Mouse (Mus musculus) ES-E14 (cell line): Measurements from ENCODE around the gene Lrfn1. TPM values are rescaled to one million over a fixed set of nuclear protein-coding genes. Genes with fewer than 3 reads are reported as not detected.

ENCODE experiments used
- DNase-seq: peaks from one replicate; pipeline ENCODE4 v3.0.0-alpha.2; 2013; ENCODE audit warnings: low read depth, low spot score
- H3K27ac ChIP-seq: 2 replicates; pipeline ENCODE4 v1.5.1; 2012; ENCODE audit warnings: low read depth, mild to moderate bottlenecking, low read length, moderate library complexity, mixed read lengths; ENCODE audit not compliant: poor library complexity, insufficient read depth, severe bottlenecking
- H3K36me3 ChIP-seq: 2 replicates; pipeline ENCODE4 v1.6.1; 2012; ENCODE audit warnings: mild to moderate bottlenecking, low read length, moderate library complexity, mixed read lengths; ENCODE audit not compliant: control insufficient read depth, poor library complexity, insufficient read depth, severe bottlenecking
- H3K4me1 ChIP-seq, 2 experiments: fragments of 150-350 bp in 1 of 2; sonication (generic) in 1 of 2; 2 replicates each; pipeline ENCODE4 v1.6.1; 2012; ENCODE audit warnings: low read length in 2 of 2, mild to moderate bottlenecking in 1 of 2, mixed read lengths in 1 of 2; ENCODE audit not compliant: control insufficient read depth in 2 of 2, insufficient read depth in 2 of 2, poor library complexity in 1 of 2
- H3K4me3 ChIP-seq, 2 experiments: fragments of 150-350 bp in 1 of 2; sonication (generic) in 1 of 2; 2 replicates each; pipeline ENCODE4 v1.5.1; 2012; ENCODE audit warnings: low read length in 2 of 2, low read depth in 1 of 2, mild to moderate bottlenecking in 1 of 2, mixed read lengths in 1 of 2; ENCODE audit not compliant: insufficient read depth in 1 of 2, poor library complexity in 1 of 2, severe bottlenecking in 1 of 2
- H3K9ac ChIP-seq: 2 replicates; pipeline ENCODE4 v1.6.1; 2012; ENCODE audit warnings: low read depth, mild to moderate bottlenecking, low read length, mixed read lengths; ENCODE audit not compliant: poor library complexity, insufficient read depth, severe bottlenecking
- H3K9me3 ChIP-seq: fragments of 150-350 bp; sonication (generic); 2 replicates; pipeline ENCODE4 v1.6.1; 2012; ENCODE audit warnings: low read depth, mild to moderate bottlenecking, low read length; ENCODE audit not compliant: control insufficient read depth, insufficient read depth
- CHD2 ChIP-seq: IDR thresholded peaks from 2 replicates; pipeline ENCODE4 v1.6.1; 2014; ENCODE audit warnings: mild to moderate bottlenecking, low read depth, low read length, inconsistent platforms
- HCFC1 ChIP-seq: IDR thresholded peaks from 2 replicates; pipeline ENCODE4 v1.6.1; 2012; ENCODE audit warnings: low read length, inconsistent platforms, borderline replicate concordance; ENCODE audit not compliant: insufficient read depth
- MAFK ChIP-seq: IDR thresholded peaks from 2 replicates; pipeline ENCODE4 v1.6.1; 2014; ENCODE audit warnings: mild to moderate bottlenecking, low read depth, low read length, inconsistent platforms; ENCODE audit not compliant: insufficient read depth
- ZC3H11A ChIP-seq: IDR thresholded peaks from 2 replicates; pipeline ENCODE4 v1.6.1; 2012; ENCODE audit warnings: low read depth, mild to moderate bottlenecking, inconsistent platforms, low read length, borderline replicate concordance
- ZNF384 ChIP-seq: IDR thresholded peaks from 2 replicates; pipeline ENCODE4 v1.6.1; 2012; ENCODE audit warnings: low read depth, low read length, inconsistent platforms
- in situ Hi-C, 2 experiments: fragments of 600-800 bp; cut with MboI; formaldehyde crosslinking; loops; one replicate each; pipeline ENCODE4 v1.15.1; 2025; ENCODE audit warnings: low sequenced_read_pairs in 2 of 2, inconsistent platforms in 1 of 2; ENCODE audit not compliant: unreplicated experiment in 2 of 2
- total RNA-seq: library from RNA; depleted of rRNA; stranded (reverse); fragments of 300-350 nt; gene quantifications from 2 replicates; pipeline ENCODE4 v1.2.3, GENCODE M21; 2012

Lrfn1 gene
- total RNA-seq, 1 experiment, result 17.1 TPM

GRCm38 (mm10) chr7:28432252-28432651 lies 19.5 kb upstream of the Lrfn1 start:
- no peaks in the 10 kb centered on the region for H3K36me3 ChIP-seq
- in situ Hi-C loops, result loop anchor here in 1 of 2 experiments (10.0 kb wide), 1 partner anchor 173 kb away; no protein-coding TSS in a partner anchor

GRCm38 (mm10) chr7:28435660-28436259 lies 16.0 kb upstream of the Lrfn1 start:
- in situ Hi-C loops, result loop anchor here in 1 of 2 experiments (10.0 kb wide), 1 partner anchor 169 kb away; no protein-coding TSS in a partner anchor
- no peaks in the 10 kb centered on the region for H3K36me3 ChIP-seq
- H3K9me3 ChIP-seq, result no peaks in the 10 kb centered on the region
- H3K27ac ChIP-seq, result no peak overlapping the region
- DNase-seq, result no peak
- H3K4me3 ChIP-seq, result peak overlapping the region; percentile 91 to 93
- H3K9ac ChIP-seq, result peak overlapping the region; percentile 84
- TF ChIP-seq CHD2 (no peak), MAFK (no peak), ZNF384 (no peak), ZC3H11A (no peak), HCFC1 (no peak)
- no peaks in the 10 kb centered on the region; a peak in 1 of 4 replicates for H3K4me1 ChIP-seq

More at GRCm38 (mm10) chr7:28432252-28432651, 19.5 kb upstream of the Lrfn1 start:
- Histone ChIP-seq H3K4me3 (no peak overlapping the region), H3K4me1 (no peaks in the 10 kb centered on the region; a peak in 1 of 4 replicates), H3K9ac (no peak overlapping the region), H3K27ac (no peak overlapping the region), H3K9me3 (no peaks in the 10 kb centered on the region)
- DNase-seq, result no peak
- TF ChIP-seq ZNF384, result no peak
- no peak for TF ChIP-seq CHD2
- no peak for TF ChIP-seq ZC3H11A
- no peak for TF ChIP-seq MAFK
- no peak for TF ChIP-seq HCFC1

GRCm38 (mm10) chr7:28436271-28436904 lies 15.4 kb upstream of the Lrfn1 start:
- peak; percentile 97 for DNase-seq
- H3K27ac ChIP-seq, result peak overlapping the region; percentile 73
- H3K9ac ChIP-seq, result peak overlapping the region; percentile 84
- H3K9me3 ChIP-seq, result no peaks in the 10 kb centered on the region
- in situ Hi-C loops, result loop anchor here in 1 of 2 experiments (10.0 kb wide), 1 partner anchor 168 kb away; no protein-coding TSS in a partner anchor
- peaks cover 0 to 4% of the 10 kb centered on the region in 2 experiments; a peak in 2 of 4 replicates for H3K4me1 ChIP-seq
- H3K36me3 ChIP-seq, result no peaks in the 10 kb centered on the region
- TF ChIP-seq MAFK (no peak), CHD2 (peak; percentile 62; the same call in 1 of the 2 replicates)
- H3K4me3 ChIP-seq, result peak overlapping the region; percentile 70 to 93

- in situ Hi-C loops, result loop anchor here in 1 of 2 experiments (10.0 kb wide), 1 partner anchor 168 kb away; no protein-coding TSS in a partner anchor
These were observed 14.7 kb upstream of the Lrfn1 start, which contains the start of gene Gmfg for GRCm38 (mm10) chr7:28436932-28437570. Gene Gmfg, plus strand, starts transcription at chr7:28437447.

More at GRCm38 (mm10) chr7:28436932-28437570, 14.7 kb upstream of the Lrfn1 start, which contains the start of gene Gmfg:
- H3K9ac ChIP-seq, result peak within 1 kb of the TSS; percentile 75
- TF ChIP-seq CHD2 (no peak), ZC3H11A (no peak), HCFC1 (no peak), MAFK (no peak), ZNF384 (no peak)
- H3K4me1 ChIP-seq, result peaks cover 0 to 4% of the 10 kb centered on the region in 2 experiments; a peak in 2 of 4 replicates
- H3K9me3 ChIP-seq, result no peaks in the 10 kb centered on the region
- peak within 1 kb of the TSS; percentile 70 to 76 for H3K4me3 ChIP-seq
- peak; percentile 85 for DNase-seq
- peak within 1 kb of the TSS; percentile 73 for H3K27ac ChIP-seq
- H3K36me3 ChIP-seq, result no peaks in the 10 kb centered on the region
